Comparison of ENCODE assay signal across 8 mouse cellular contexts in the genomic region with DNA sequence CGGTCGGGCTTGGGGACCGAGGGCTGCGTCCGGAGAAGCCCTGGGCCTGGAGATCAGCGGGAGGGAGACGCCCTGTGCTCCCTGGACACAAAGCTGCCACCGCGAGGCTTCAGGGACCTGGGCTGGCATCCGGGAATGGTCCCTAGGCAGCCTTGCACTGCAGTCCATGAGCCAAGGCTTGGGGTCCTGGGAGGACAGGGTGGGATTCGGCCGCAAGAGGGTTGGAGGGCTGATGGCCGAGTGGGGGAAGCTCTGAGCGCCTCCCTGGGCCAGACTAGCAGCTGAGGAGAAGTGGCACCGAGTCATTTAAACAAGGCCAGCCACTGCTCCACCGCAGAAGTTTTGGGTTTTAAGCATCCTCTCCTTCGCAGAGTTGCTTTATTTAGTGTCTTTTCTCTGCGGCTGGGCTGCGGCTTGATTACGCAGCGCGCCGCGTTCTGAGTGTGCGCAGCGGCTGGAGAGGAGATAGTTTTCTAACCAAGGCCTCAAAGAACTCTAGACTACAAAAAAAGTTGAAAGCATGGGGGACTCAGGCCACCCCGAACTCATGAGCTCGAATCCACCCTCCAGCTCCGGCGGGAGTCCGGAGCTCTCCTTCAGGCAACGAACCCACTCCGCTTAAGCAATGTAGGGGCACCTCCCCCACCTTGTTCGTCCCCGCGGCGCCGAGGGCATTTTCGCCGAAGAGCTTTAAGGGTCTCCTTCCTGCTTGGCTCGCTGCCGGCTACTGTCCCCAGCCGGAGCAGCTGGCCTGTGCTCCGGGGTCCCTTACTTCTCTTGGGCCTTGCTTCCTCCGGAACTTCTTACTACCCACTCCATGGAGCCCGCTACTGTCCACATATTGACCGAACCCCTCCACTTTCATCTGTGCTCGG.
DNase-seq lines count a peak whose midpoint lies in the region; ATAC-seq and TF ChIP-seq lines count a peak whose summit lies in the region.

No protein-coding gene starts in this region.

- TF ChIP-seq CTCF in bone marrow macrophage, adult 2 months (IDR thresholded peaks at IDR 0.05; ENCODE audit: low read depth, low read length) = no peak
- TF ChIP-seq CTCF in intestine, postnatal 0 days (IDR thresholded peaks at IDR 0.05; ENCODE audit: low read depth) = no peak

- no peak for TF ChIP-seq POLR2A in bone marrow macrophage, adult 2 months (IDR thresholded peaks at IDR 0.05; ENCODE audit: borderline replicate concordance, low read depth, low read length)

- peaks cover 69% of the 10 kb centered on the region for H3K27me3 ChIP-seq in neural tube, embryonic 11.5 days (ENCODE audit: control insufficient read depth, insufficient read depth, low read length)
- peaks cover 48% of the 10 kb centered on the region for H3K27me3 ChIP-seq in intestine, postnatal 0 days (replicated peaks; ENCODE audit: control insufficient read depth, insufficient read depth, low read length)
- H3K27me3 ChIP-seq in megakaryocyte, embryonic 14.5 days (replicated peaks) = no peaks in the 10 kb centered on the region
- H3K27me3 ChIP-seq in splenic B cell, adult 2 months (ENCODE audit: control insufficient read depth, insufficient read depth, low read length, poor library complexity, severe bottlenecking) = no peaks in the 10 kb centered on the region

- H3K4me3 ChIP-seq in neural tube, embryonic 11.5 days (ENCODE audit: low read depth, low read length) = peak overlapping the region; percentile 58
- peak overlapping the region; percentile 78 for H3K4me3 ChIP-seq in bone marrow macrophage, adult 2 months (ENCODE audit: insufficient read depth, low read length)
- H3K4me3 ChIP-seq in intestine, postnatal 0 days (ENCODE audit: low read depth, low read length) = peak overlapping the region; percentile 56
- peak overlapping the region; percentile 99 for H3K4me3 ChIP-seq in megakaryocyte, embryonic 14.5 days (replicated peaks)

- peak overlapping the region; percentile 49 for H3K9ac ChIP-seq in neural tube, embryonic 11.5 days (ENCODE audit: low read length)
- H3K9ac ChIP-seq in intestine, postnatal 0 days (ENCODE audit: low read depth, low read length) = peak overlapping the region; percentile 60

- peaks cover 13% of the 10 kb centered on the region for H3K4me1 ChIP-seq in neural tube, embryonic 11.5 days (ENCODE audit: control insufficient read depth, insufficient read depth, low read length)
- H3K4me1 ChIP-seq in bone marrow macrophage, adult 2 months (ENCODE audit: control insufficient read depth, insufficient read depth, low read length) = peaks cover 40% of the 10 kb centered on the region
- peaks cover 11% of the 10 kb centered on the region; the same call in 1 of the 2 replicates for H3K4me1 ChIP-seq in intestine, postnatal 0 days (replicated peaks; ENCODE audit: control insufficient read depth, insufficient read depth, low read length)
- H3K4me1 ChIP-seq in megakaryocyte, embryonic 14.5 days = peaks cover 74% of the 10 kb centered on the region

- DNase-seq in neural tube, embryonic 11.5 days (ENCODE audit: low spot score) = peak; percentile 54
- DNase-seq in neural tube, embryonic 10.5 days (ENCODE audit: extremely low spot score, low spot score) = no peak
- DNase-seq in gastrocnemius, adult 8-10 months (ENCODE audit: low spot score in 2 of 2) = peak; percentile 17 to 23
- peak; percentile 39 for DNase-seq in splenic B cell, adult 2 months (ENCODE audit: low read depth, low spot score)

- WGBS in neural tube, embryonic 11.5 days = under 1% methylated on average over 46 of the region's 48 CpGs
- under 1% methylated on average over 48 of the region's 48 CpGs for WGBS in intestine, postnatal 0 days

- no peaks in the 10 kb centered on the region for H3K36me3 ChIP-seq in neural tube, embryonic 11.5 days (ENCODE audit: control insufficient read depth, insufficient read depth, low read length)
- H3K36me3 ChIP-seq in intestine, postnatal 0 days (ENCODE audit: control insufficient read depth, insufficient read depth) = no peaks in the 10 kb centered on the region
- peaks cover 52% of the 10 kb centered on the region for H3K36me3 ChIP-seq in megakaryocyte, embryonic 14.5 days (replicated peaks; ENCODE audit: low read length)
- H3K36me3 ChIP-seq in splenic B cell, adult 2 months (ENCODE audit: control insufficient read depth, insufficient read depth, low read length, poor library complexity, severe bottlenecking) = no peaks in the 10 kb centered on the region; the same call in 1 of the 2 replicates

- ATAC-seq in neural tube, embryonic 11.5 days (ENCODE audit: insufficient read depth, low FRiP score, low TSS enrichment) = peak; percentile 21; the same call in 1 of the 2 replicates
- peak; percentile 48 for ATAC-seq in intestine, postnatal 0 days
- ATAC-seq in monocyte, adult 5-6 weeks (replicated peaks; ENCODE audit: insufficient number of reproducible peaks, low FRiP score, low TSS enrichment, poor library complexity, severe bottlenecking) = no peak; the same call in 1 of the 2 replicates

- no peak overlapping the region for H3K27ac ChIP-seq in neural tube, embryonic 11.5 days (ENCODE audit: low read depth, low read length)
- peak overlapping the region; percentile 90 for H3K27ac ChIP-seq in bone marrow macrophage, adult 2 months (ENCODE audit: insufficient read depth, low read depth, low read length)
- H3K27ac ChIP-seq in intestine, postnatal 0 days (ENCODE audit: low read depth, low read length) = peak overlapping the region; percentile 70

- no peaks in the 10 kb centered on the region for H3K9me3 ChIP-seq in neural tube, embryonic 11.5 days (ENCODE audit: control insufficient read depth, low read length)
- H3K9me3 ChIP-seq in intestine, postnatal 0 days (ENCODE audit: control insufficient read depth) = no peaks in the 10 kb centered on the region
- H3K9me3 ChIP-seq in megakaryocyte, embryonic 14.5 days = no peaks in the 10 kb centered on the region

- H3K4me2 ChIP-seq in neural tube, embryonic 11.5 days (ENCODE audit: low read depth) = peak overlapping the region; percentile 99
- peak overlapping the region; percentile 100 for H3K4me2 ChIP-seq in intestine, postnatal 0 days (replicated peaks; ENCODE audit: low read depth)
